Mouse (Mus musculus) testis, adult 2 months (tissue): ENCODE results near the gene Rpl10-ps3. TPM values are rescaled to one million over a fixed set of nuclear protein-coding genes. Genes with fewer than 3 reads are reported as not detected.

ENCODE experiments used
- H3K27ac ChIP-seq: fragments of 200-500 bp; 2 replicates; pipeline ENCODE4 v1.5.1; 2012; ENCODE audit warnings: low read depth, low read length; ENCODE audit not compliant: control insufficient read depth, insufficient read depth
- H3K27me3 ChIP-seq: fragments of 200-500 bp; 2 replicates; pipeline ENCODE4 v1.6.1; 2012; ENCODE audit warnings: mild to moderate bottlenecking, low read length, moderate library complexity; ENCODE audit not compliant: control insufficient read depth, insufficient read depth
- H3K36me3 ChIP-seq: fragments of 200-500 bp; 2 replicates; pipeline ENCODE4 v1.6.1; 2012; ENCODE audit warnings: mild to moderate bottlenecking, low read length; ENCODE audit not compliant: control insufficient read depth, insufficient read depth
- H3K4me1 ChIP-seq: fragments of 200-500 bp; 2 replicates; pipeline ENCODE4 v1.6.1; 2012; ENCODE audit warnings: low read length; ENCODE audit not compliant: control insufficient read depth, insufficient read depth
- H3K4me3 ChIP-seq: fragments of 200-500 bp; 2 replicates; pipeline ENCODE4 v1.5.1; 2012; ENCODE audit warnings: low read depth, mild to moderate bottlenecking, low read length, moderate library complexity, mixed read lengths; ENCODE audit not compliant: control insufficient read depth
- CTCF ChIP-seq: fragments of 200-500 bp; IDR thresholded peaks from 2 replicates; pipeline ENCODE4 v1.5.1; 2012; ENCODE audit warnings: low read depth, mild to moderate bottlenecking, inconsistent platforms, low read length, moderate library complexity; ENCODE audit not compliant: control insufficient read depth, insufficient read depth, insufficient replicate concordance
- POLR2A ChIP-seq: fragments of 200-500 bp; IDR thresholded peaks from 2 replicates; pipeline ENCODE4 v1.6.1; 2012; ENCODE audit warnings: low read depth, mild to moderate bottlenecking, inconsistent platforms, low read length, moderate library complexity; ENCODE audit not compliant: control insufficient read depth
- polyA plus RNA-seq: library from polyadenylated mRNA; depleted of rRNA; stranded (reverse); fragments of >200 nt; gene quantifications from 2 replicates; pipeline ENCODE4 v1.2.3, GENCODE M21; 2012

Rpl10-ps3 gene
- polyA plus RNA-seq, 1 experiment, result 5.3 TPM

- no peaks in the 10 kb centered on the region for H3K27me3 ChIP-seq
- no peak overlapping the region for H3K27ac ChIP-seq
- H3K4me3 ChIP-seq, result no peak overlapping the region
- H3K4me1 ChIP-seq, result no peaks in the 10 kb centered on the region
- TF ChIP-seq CTCF (no peak), POLR2A (no peak)
- H3K36me3 ChIP-seq, result no peaks in the 10 kb centered on the region
Observed at GRCm38 (mm10) chr9:50362556-50362955, 17.8 kb upstream of the Rpl10-ps3 start.

DNA sequence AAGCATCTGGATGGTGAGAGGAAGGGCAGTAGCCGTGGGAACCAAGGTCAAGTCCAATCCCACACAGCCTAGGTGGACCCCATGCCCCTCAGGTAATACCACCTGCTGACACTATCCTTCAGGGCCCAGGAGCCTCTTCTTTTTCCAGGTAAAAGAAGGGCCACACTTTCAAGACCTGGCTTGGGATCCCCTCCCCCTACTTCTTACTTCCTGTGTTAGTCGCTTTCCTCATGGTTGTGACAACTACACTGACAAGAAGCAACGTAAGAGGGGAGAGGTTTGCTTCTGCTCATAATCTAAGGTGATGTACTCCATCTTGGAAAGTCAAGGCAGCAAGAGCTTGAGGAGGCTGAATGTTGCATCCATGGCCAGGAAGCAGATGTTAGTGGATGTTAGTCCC is 15.6 kb upstream of the Rpl10-ps3 start:
- TF ChIP-seq CTCF (no peak), POLR2A (no peak)
- H3K27me3 ChIP-seq, result no peaks in the 10 kb centered on the region
- H3K36me3 ChIP-seq, result no peaks in the 10 kb centered on the region
- no peak overlapping the region for H3K4me3 ChIP-seq
- H3K27ac ChIP-seq, result no peak overlapping the region
- H3K4me1 ChIP-seq, result no peaks in the 10 kb centered on the region

- Histone ChIP-seq H3K4me1 (no peaks in the 10 kb centered on the region), H3K36me3 (no peaks in the 10 kb centered on the region), H3K4me3 (no peak overlapping the region), H3K27me3 (no peaks in the 10 kb centered on the region), H3K27ac (no peak overlapping the region)
- TF ChIP-seq CTCF, result no peak
- no peak for TF ChIP-seq POLR2A
Observed at GRCm38 (mm10) chr9:50357331-50357730, 12.6 kb upstream of the Rpl10-ps3 start.

DNA sequence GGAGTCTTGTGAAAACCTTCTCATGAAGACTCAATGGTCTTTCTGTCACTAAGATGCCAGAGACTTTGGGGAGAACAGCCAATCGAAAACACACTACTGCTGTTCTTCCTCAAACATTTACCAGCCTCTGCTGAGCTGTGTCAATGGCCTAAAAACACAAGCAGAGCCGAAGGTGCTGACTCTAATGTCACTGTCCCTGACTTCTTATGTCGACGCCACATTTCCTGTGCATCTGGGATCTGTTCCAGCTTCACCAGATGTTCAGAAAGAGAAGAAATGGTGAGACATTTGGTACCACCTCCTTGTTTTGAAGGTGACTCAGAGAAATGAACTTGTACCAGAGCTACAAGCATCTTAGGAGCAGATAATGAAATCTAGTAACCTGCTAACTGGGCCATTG is 7.0 kb upstream of the Rpl10-ps3 start:
- no peaks in the 10 kb centered on the region for H3K4me1 ChIP-seq
- TF ChIP-seq CTCF, result no peak
- TF ChIP-seq POLR2A, result no peak
- no peaks in the 10 kb centered on the region for H3K27me3 ChIP-seq
- H3K27ac ChIP-seq, result no peak overlapping the region
- H3K36me3 ChIP-seq, result no peaks in the 10 kb centered on the region
- H3K4me3 ChIP-seq, result no peak overlapping the region

GRCm38 (mm10) chr9:50350571-50350970 is 5.8 kb upstream of the Rpl10-ps3 start:
- Histone ChIP-seq H3K36me3 (no peaks in the 10 kb centered on the region), H3K27ac (no peak overlapping the region), H3K27me3 (no peaks in the 10 kb centered on the region), H3K4me1 (no peaks in the 10 kb centered on the region), H3K4me3 (no peak overlapping the region)
- TF ChIP-seq POLR2A (no peak), CTCF (no peak)

DNA sequence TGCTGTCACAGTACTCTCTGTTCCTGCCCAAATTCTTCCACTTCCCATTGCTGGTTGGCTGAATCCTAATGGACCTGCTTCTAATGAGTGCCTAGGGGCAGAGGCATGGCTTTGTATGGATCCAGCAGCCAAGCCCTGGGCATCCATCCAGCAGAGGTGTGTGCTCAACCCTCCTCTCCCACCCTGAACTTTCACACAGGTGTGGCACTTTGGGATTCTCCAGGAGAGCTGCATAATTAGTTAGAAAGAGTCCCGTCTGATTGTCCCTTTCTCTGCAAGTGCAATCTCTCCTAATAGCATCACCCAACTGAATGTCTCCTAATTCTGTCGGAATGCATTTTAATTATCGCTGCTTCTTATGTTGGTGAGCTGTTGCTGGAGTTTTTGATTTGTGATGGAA is 4.4 kb upstream of the Rpl10-ps3 start:
- no peak for TF ChIP-seq CTCF
- no peak for TF ChIP-seq POLR2A
- Histone ChIP-seq H3K4me3 (no peak overlapping the region), H3K4me1 (no peaks in the 10 kb centered on the region), H3K27ac (no peak overlapping the region), H3K36me3 (no peaks in the 10 kb centered on the region), H3K27me3 (no peaks in the 10 kb centered on the region)

DNA sequence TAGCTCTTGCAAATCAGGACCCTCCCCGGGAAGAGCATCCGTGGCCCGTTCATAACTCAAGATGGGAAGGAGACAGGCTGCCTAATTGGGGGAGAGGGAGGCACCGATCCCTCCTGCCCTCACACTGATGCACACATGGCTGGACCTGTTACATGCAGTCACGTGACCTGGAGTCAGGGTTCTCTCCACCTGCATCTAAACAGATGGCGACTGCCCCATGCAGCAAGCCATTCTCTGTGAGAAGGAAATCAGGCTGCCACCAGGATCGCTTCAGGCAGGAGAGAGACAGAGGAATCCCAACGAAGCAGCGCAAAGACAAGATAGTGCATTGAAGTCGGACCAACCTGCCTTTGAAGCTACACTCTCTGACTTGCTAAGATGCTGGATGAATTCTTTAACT is 3.5 kb upstream of the Rpl10-ps3 start:
- Histone ChIP-seq H3K36me3 (no peaks in the 10 kb centered on the region), H3K4me3 (no peak overlapping the region), H3K4me1 (no peaks in the 10 kb centered on the region), H3K27ac (no peak overlapping the region), H3K27me3 (no peaks in the 10 kb centered on the region)
- TF ChIP-seq CTCF (no peak), POLR2A (no peak)
